Mouse (Mus musculus) liver, embryonic 14.5 days (tissue): ENCODE data around the gene Atad3a.

Source experiments
- CTCF ChIP-seq: IDR thresholded peaks from 2 replicates; pipeline ENCODE4 v1.5.1; 2016; ENCODE audit warnings: antibody characterized with exemption, low read depth, control low read depth
- EP300 ChIP-seq: IDR thresholded peaks from 2 replicates; pipeline ENCODE4 v1.6.1; 2016; ENCODE audit warnings: antibody characterized with exemption, low read depth

GRCm38 (mm10) chr4:155721668-155722083, 39.2 kb downstream of the Atad3a start:
- TF ChIP-seq CTCF (peak; percentile 77), EP300 (no peak)
